Mouse (Mus musculus) embryo, embryonic 10 days (tissue): ENCODE measurements around the gene Abce1.
A peak's percentile ranks its signal among the peaks of the same experiment; 100 is the strongest.
"Not testable (repeated sequence)": the region's sequence is repeated elsewhere in the genome, so short reads cannot be mapped to it uniquely, and the experiment has no call there.

Experiments used
- DNase-seq: peaks from one replicate; pipeline ENCODE4 v3.0.0-alpha.2; 2015; ENCODE audit warnings: low spot score

The Abce1 gene

DNA sequence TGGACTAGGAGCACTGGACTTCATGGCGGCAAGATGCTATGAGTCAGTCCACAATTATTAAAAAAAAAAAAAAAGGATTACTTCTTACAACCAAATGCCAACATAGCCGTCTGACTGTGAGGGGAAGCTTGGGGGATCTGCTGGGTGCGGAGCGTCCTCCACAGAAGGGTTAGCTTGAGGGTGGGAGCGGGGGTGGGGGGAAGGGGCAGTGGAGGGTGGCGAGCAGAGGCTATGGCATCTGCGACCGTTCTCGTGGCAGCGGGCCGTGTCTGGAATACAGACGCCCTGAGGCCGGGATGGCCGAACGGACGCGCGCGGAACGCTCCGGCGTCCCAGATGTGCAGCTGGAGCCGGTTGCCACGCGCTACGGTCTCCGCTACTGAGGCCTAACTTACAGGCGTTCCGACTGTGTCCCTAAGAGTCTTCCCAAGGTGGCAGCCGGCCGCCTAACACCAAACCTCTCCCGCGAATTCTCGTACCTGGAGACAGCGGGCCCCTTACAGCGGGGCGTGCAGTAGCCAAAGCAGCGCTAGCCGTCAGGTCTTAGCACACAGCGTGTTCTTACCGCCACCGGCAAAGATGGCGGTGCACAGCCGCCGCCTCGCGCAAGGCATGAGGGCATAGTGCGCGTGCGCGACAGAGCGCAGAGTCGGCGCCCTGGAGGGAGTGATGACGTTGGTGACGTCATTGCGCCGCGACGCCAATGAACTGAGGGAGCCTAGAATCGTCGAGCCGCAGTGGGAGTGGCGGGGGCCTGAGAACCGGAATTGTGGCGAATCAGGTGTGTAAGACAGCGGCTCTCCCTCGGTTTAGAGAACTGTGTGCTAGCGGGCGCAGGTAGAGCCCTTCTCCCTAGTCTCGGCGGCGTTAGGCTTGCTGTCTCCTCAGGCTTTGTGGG, at the start of gene Abce1, which contains the start of gene Anapc10:
TSS of gene Abce1 (minus strand) at position 677 of the 898 bp plus-strand sequence.
TSS of gene Anapc10 (plus strand) at position 757 of the 898 bp plus-strand sequence.
- peak; percentile 100 for DNase-seq

DNA sequence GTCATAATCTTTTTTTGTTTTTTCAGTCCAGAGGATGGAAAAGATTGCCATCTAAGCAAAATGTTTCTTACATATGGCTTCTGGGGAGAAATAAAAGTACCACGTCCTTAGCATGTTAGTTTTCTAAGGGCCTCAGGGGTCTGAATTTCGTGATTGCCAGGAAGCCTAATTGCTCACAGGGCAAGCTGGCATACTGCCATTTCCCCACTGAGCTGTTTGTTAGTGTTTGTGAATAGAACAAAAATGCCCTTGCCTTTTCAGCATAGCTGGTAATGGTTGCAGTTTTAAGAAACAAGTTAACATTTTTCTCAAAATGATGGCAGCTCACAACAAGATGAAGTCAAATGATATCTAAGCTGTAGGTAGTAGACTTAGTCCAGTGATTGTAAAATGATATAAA, 38.8 kb upstream of the Abce1 start:
- no peak for DNase-seq

GRCm38 (mm10) chr8:79748591-79748990, 37.1 kb upstream of the Abce1 start:
- no peak for DNase-seq

DNA sequence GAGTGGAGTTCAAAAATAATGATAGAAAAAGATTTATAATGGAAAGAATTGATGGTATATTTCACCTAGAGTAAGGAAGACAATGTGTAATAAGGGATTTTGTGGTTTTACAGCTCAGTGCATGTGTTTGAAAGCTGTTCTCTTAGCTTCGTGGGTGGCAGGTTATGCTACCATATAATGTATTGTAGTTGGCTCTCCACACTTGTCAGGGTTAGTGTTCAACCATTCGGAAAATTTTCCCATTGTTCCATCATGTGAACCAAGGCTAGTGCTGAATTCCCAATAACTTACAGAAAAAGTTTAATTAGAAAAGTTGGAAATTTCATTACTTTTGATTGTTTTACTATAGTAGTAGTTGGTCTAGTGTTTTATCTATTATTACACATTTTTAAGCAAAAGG, 36.6 kb upstream of the Abce1 start:
- peak; percentile 53 for DNase-seq

DNA sequence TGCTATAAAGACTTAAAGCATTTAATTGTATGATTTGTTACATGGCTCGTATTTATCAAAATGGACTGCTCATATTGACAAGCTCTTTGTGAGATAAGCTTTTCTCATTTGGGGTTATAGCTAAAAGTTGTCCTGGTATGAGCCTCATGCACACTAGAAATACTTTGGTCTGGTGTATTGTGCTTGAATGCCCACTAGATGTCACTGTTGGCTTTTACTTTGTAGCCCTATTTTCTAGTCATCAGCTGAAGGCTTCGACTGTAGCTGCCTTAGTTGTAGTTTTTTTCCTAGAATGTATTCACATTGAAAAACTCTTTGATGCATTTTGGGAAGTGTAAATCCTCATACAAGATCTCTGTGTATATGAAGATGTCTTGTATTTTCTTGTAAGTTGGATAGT, 22.8 kb upstream of the Abce1 start:
- peak; percentile 75 for DNase-seq

GRCm38 (mm10) chr8:79727900-79728299, 16.4 kb upstream of the Abce1 start:
- DNase-seq: no peak

GRCm38 (mm10) chr8:79724589-79724988, 13.0 kb upstream of the Abce1 start:
- no peak for DNase-seq

DNA sequence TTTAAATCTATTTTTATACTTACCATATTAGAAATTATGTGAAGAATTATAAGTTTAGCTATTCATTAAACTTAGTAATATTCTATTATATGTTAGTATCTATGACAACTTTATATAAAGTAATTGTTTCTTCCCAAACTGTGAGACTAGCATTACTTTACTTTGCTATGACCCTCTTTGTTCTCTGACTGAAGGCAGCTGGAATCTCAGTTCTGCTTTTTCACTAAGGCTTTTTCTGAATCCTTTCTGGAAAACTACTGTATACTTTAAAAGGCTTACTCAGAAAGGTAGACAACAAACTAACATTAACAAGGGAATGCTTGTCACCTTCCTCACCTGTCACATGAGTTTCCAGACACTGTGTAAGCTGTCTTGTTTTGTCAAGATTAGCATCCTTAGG, 11.8 kb upstream of the Abce1 start:
- no peak for DNase-seq

DNA sequence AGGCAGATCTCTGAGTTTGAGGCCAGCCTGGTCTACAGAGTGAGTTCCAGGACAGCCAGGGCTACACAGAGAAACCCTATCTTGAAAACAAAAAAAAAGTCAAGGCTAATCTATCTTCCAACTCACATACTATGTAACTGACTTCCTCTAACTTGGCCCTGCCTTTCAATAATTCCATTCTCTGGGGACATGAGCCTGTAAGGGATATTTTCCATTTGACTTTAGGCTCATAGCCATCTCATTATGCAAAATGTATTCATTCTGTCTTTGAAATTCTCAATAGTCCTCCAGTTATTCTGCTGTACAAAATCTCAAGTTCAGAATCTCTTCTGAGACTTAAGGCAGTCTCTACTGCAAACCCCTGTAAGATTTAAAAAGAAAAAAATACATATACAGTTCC, 10.0 kb upstream of the Abce1 start:
- no peak for DNase-seq

DNA sequence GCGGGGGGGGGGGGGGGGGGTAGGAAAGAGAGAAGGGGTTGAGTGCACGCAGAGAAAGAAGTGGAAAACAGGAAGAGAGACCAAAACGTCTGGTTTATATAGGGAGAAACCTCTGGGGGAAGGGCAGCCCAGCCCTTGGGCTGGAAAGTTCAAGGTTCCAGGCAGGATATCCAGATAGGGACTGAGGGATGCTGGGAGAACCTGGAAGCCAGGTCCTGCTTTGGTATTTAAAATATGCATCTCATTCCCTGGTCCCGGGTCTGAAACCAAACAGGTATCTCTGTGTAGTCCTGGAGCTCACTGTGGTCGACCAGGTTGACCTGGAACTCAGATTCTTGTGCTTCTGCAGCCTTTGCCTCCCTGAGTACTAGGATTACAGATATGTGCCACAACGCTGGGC, 1.1 kb upstream of the Abce1 start:
- no peak for DNase-seq

DNA sequence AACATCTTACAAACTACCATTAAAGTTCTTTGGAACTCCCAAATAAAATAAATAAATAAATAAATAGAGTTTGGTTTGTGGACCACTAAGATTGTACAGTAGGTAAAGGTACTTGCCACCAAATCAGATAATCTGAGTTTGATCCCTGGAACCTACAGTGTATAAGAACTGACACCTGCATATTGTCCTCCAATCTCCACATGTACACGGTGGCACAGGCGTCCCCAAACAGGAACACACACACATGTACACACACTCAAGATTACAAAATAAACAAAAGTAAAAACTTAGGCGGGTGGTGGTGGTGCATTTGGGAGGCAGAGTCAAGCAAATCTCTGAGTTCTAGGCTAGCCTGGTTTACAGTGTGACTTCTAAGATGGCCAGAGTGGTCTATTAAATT, 4.9 kb downstream of the Abce1 start:
- DNase-seq: no peak

DNA sequence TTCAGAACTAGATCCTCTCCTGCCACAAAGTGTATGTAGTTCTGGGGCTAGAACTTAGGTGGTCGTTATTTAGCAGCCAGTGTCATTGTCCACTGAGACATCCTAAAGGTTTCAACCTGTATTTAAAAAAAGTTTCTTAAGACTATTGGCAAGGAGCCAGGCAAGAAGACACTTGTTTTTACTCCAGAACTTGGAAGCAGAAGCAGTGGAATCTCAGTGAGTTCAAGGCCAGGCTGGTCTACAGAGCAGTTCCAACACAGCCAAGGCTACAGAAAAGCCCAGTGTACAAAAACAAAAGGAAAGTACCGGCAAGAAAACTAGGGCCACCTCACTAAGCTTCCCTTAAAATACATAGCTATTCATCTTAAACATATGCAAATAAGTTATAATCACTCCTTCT, 19.0 kb downstream of the Abce1 start:
- DNase-seq: no peak

DNA sequence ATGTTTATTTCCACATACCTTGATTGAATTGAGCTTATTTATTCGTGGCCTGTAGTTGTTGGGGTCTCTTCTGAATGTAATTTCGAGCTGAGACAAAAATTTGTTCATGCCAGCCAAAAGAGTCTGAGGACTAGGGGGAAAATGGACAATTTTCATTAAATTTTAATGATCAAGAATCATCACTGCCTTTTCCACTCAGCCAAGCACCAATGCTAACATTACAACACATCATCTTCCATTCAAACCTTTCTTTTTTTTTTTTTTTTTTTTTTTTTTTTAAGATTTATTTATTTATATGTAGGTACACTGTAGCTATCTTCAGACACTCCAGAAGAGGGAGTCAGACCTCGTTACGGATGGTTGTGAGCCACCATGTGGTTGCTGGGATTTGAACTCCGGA, 25.6 kb downstream of the Abce1 start:
- DNase-seq: not testable (repeated sequence)

DNA sequence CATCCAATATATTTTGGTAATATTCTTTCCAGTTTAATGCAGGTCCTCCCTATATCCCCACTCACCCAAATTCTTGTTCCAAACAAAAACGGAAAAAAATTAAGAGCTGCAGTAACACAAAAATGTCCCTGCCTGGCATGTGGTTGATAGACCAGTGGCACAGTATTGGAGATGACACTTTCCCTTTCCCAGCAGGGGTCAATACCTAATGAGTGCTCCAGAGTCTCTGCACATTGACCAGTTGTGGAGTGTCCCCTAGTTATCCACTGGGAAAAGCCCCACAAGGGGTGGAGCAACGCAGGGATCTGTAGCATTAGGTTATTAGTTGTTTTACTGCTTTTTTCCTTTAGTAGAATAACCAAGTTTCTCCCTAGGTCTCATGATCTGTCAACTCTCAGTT, 30.6 kb downstream of the Abce1 start:
- DNase-seq: no peak

DNA sequence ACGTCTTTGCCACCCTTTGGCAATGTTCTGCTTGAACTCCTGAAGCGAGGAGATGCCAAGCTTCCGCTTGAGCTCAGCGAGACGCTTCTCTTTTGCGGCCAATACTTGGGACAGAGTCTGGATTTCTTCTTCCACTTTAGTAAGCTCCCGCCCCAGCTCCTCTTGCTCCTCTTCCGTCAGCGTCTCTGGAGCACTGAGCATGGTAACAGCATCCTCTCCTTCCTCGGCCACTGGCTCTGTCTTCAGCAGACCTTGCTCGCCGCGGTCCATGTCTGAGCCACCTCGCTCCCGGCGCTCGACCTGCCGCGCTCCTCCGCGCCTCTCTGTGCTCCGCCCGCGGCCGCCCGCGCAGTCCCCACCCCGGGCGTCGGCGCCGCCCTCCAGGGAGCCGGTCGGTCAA, 31.0 kb downstream of the Abce1 start:
- peak; percentile 33 for DNase-seq

- not testable (repeated sequence) for DNase-seq
These were observed 31.5 kb downstream of the Abce1 start for GRCm38 (mm10) chr8:79680083-79680482.

GRCm38 (mm10) chr8:79679005-79679404, 32.5 kb downstream of the Abce1 start:
- no peak for DNase-seq

GRCm38 (mm10) chr8:79676461-79676860, 35.1 kb downstream of the Abce1 start:
- DNase-seq: no peak

GRCm38 (mm10) chr8:79658715-79659114, 52.8 kb downstream of the Abce1 start:
- not testable (repeated sequence) for DNase-seq

DNA sequence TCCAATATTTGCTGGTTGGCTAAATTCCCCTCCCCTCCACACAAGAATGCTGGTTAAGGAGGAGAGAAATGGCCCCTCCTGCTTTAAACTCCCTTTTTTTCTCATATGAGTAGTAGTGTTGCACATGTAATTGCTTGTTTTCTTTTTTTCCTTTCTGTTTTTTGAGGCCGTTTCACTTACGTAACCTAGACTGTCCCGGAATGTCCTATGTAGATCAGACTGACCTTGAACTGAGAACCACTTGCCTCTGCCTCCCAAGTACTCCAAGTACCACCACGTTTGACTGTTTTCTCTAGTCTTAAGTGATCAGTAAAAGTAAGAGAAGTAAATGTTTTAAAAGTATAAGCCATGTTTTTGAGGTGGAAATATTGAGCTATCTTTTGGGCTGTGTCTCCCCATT, 57.8 kb downstream of the Abce1 start:
- DNase-seq: no peak

DNA sequence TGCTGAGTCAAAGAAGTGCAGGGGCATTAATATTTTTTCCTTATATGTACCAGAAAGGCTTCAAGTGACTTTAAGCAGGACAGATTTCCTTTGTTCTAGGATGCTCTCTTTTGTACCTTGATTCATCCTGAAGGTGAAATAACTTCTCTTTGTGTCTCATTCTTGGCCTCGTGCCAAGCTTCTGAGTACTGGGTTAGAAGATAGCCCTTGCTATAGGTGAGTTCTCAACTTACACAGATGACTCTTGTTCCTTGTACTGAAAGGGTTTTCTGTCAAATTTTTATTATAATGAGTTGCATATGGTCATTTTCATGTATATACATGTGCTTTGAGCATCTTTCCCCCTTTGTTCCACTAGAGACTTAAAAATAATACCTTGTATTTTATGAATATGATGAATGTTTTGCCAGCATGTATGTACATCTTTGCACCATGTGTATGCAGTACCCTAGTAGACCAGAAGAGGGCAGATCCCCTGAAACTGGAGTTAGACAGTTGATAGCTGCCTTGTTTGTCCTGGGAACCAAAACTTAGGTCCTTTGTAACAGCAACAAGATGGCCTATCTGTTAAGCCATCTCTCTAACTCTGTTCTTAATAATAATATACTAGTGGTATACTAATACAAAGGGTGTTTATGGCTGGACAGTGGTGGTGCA, 61.3 kb downstream of the Abce1 start:
- DNase-seq: peak; percentile 43

DNA sequence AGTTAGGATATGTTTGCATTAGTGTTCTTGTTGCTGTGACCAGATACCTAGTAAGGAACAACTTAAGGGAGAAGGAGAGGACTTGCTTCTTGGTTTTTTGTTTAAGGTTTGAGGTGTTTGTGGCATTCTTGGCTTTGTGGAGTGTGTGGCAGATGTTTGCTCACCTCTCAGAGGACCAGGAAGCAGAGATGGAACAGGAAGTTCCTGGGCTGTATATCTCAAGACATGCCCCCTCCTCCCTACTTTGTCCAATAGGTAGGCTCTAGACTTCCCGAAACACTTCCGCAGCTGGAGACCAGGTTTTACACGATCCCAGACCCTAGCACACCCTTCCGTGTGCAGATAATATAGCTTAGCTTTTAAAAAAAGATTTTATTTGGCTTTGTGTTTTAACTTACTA, 62.0 kb downstream of the Abce1 start:
- no peak for DNase-seq

DNA sequence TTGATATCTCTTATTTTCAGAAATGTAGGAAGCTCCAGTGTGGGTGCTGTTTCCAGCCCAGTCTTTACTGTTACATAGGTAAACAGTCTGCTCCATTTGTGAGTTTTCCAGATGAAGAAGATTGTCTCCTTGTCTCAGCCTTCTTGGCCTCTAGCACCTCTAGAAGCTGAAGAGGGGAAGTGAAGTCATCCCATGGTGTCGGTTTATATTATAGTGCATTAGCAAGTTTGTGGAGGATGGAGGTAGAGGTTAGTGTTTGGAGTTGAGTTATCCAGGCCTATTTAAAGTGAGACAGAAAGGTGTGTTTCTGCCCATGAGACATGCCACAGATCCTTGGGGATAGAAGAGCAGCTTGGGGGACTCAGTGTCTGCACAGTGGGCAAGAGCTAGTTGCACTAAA, 70.4 kb downstream of the Abce1 start:
- DNase-seq: no peak
